Mouse (Mus musculus) MEL (cell line): ENCODE measurements at regions not wholly inside any gene's neighbourhood (a gene's known extent, or its start where the extent isn't known, plus 50 kb on each side); places are given as distances from the start of the nearest gene placed in this dataset.

Experiments
- DNase-seq: peaks from one replicate; pipeline ENCODE4 v3.0.0; 2011; ENCODE audit warnings: low read depth, low spot score
- H3K27ac ChIP-seq: 2 replicates; pipeline ENCODE4 v1.5.1; 2012; ENCODE audit warnings: low read depth, mild to moderate bottlenecking, control low read depth, low read length, moderate library complexity; ENCODE audit not compliant: control insufficient read depth
- H3K27me3 ChIP-seq, 2 experiments: fragments of 150-350 bp in 1 of 2; sonication (generic) in 1 of 2; 2 replicates each; pipeline ENCODE4 v1.6.1; 2012; ENCODE audit warnings: low read length in 2 of 2, mild to moderate bottlenecking in 2 of 2, improper control_type of control experiment in 1 of 2, moderate library complexity in 1 of 2; ENCODE audit not compliant: insufficient read depth in 2 of 2, control insufficient read depth in 1 of 2
- H3K36me3 ChIP-seq, 2 experiments: 2 replicates each; pipeline ENCODE4 v1.6.1; 2012 to 2014; ENCODE audit warnings: low read length in 2 of 2, improper control_type of control experiment in 1 of 2, inconsistent platforms in 1 of 2, mild to moderate bottlenecking in 1 of 2; ENCODE audit not compliant: insufficient read depth in 2 of 2, control insufficient read depth in 1 of 2
- H3K4me1 ChIP-seq, 2 experiments: fragments of 150-350 bp in 1 of 2; sonication (generic) in 1 of 2; 2 replicates each; pipeline ENCODE4 v1.6.1; 2012; ENCODE audit warnings: low read length in 2 of 2, improper control_type of control experiment in 1 of 2, mild to moderate bottlenecking in 1 of 2; ENCODE audit not compliant: insufficient read depth in 2 of 2, control insufficient read depth in 1 of 2
- H3K4me3 ChIP-seq, 2 experiments: fragments of 150-350 bp in 1 of 2; sonication (generic) in 1 of 2; 2 replicates each; pipeline ENCODE4 v1.5.1; 2012; ENCODE audit warnings: low read depth in 2 of 2, low read length in 2 of 2, mild to moderate bottlenecking in 2 of 2, moderate library complexity in 2 of 2, control low read depth in 1 of 2, improper control_type of control experiment in 1 of 2; ENCODE audit not compliant: control insufficient read depth in 1 of 2, insufficient read depth in 1 of 2
- H3K79me2 ChIP-seq: 2 replicates; pipeline ENCODE4 v1.6.1; 2012; ENCODE audit warnings: mild to moderate bottlenecking, low read length, moderate library complexity; ENCODE audit not compliant: control insufficient read depth, poor library complexity, insufficient read depth
- H3K9ac ChIP-seq: 2 replicates; pipeline ENCODE4 v1.6.1; 2012; ENCODE audit warnings: low read depth, mild to moderate bottlenecking, control low read depth, low read length, moderate library complexity; ENCODE audit not compliant: control insufficient read depth, poor library complexity, severe bottlenecking
- H3K9me3 ChIP-seq: fragments of 150-350 bp; sonication (generic); replicated peaks from 2 replicates; pipeline ENCODE4 v1.6.1; 2012; ENCODE audit warnings: mild to moderate bottlenecking, low read length, improper control_type of control experiment, moderate library complexity; ENCODE audit not compliant: insufficient read depth
- BHLHE40 ChIP-seq: IDR thresholded peaks from 2 replicates; pipeline ENCODE4 v1.6.1; 2012; ENCODE audit warnings: low read depth, mild to moderate bottlenecking, inconsistent platforms, low read length, improper control_type of control experiment, borderline replicate concordance
- E2F4 ChIP-seq: IDR thresholded peaks from 2 replicates; pipeline ENCODE4 v1.6.1; 2011; ENCODE audit warnings: low read depth, low read length, improper control_type of control experiment, borderline replicate concordance
- ELF1 ChIP-seq: IDR thresholded peaks from 2 replicates; pipeline ENCODE4 v1.6.1; 2014; ENCODE audit warnings: low read depth, mild to moderate bottlenecking, inconsistent platforms, low read length, improper control_type of control experiment, moderate library complexity
- MEF2A ChIP-seq: IDR thresholded peaks from 2 replicates; pipeline ENCODE4 v1.6.1; 2014; ENCODE audit warnings: low read depth, mild to moderate bottlenecking, inconsistent platforms, low read length, improper control_type of control experiment; ENCODE audit not compliant: poor library complexity, insufficient replicate concordance, severe bottlenecking; ENCODE audit errors: extremely low read depth
- MXI1 ChIP-seq: IDR thresholded peaks from 2 replicates; pipeline ENCODE4 v1.6.1; 2011; ENCODE audit warnings: mild to moderate bottlenecking, low read depth, low read length, improper control_type of control experiment
- NRF1 ChIP-seq: IDR thresholded peaks from 2 replicates; pipeline ENCODE4 v1.6.1; 2014; ENCODE audit warnings: low read depth, mild to moderate bottlenecking, inconsistent platforms, low read length, improper control_type of control experiment, moderate library complexity; ENCODE audit not compliant: poor library complexity, insufficient read depth, severe bottlenecking
- RAD21 ChIP-seq: IDR thresholded peaks from 2 replicates; pipeline ENCODE4 v1.6.1; 2011; ENCODE audit warnings: mild to moderate bottlenecking, low read depth, low read length, improper control_type of control experiment
- RCOR1 ChIP-seq: IDR thresholded peaks from 2 replicates; pipeline ENCODE4 v1.6.1; 2012; ENCODE audit warnings: low read depth, mild to moderate bottlenecking, inconsistent platforms, low read length, improper control_type of control experiment
- SIN3A ChIP-seq: IDR thresholded peaks from 2 replicates; pipeline ENCODE4 v1.6.1; 2012; ENCODE audit warnings: low read length, improper control_type of control experiment, inconsistent platforms
- TAL1 ChIP-seq: IDR thresholded peaks from 2 replicates; pipeline ENCODE4 v1.6.1; 2012; ENCODE audit warnings: mild to moderate bottlenecking, inconsistent platforms, low read length, moderate library complexity, mixed read lengths
- USF1 ChIP-seq: IDR thresholded peaks from 2 replicates; pipeline ENCODE4 v1.6.1; 2014; ENCODE audit warnings: low read depth, mild to moderate bottlenecking, inconsistent platforms, low read length, improper control_type of control experiment, moderate library complexity
- ZC3H11A ChIP-seq: IDR thresholded peaks from 2 replicates; pipeline ENCODE4 v1.6.1; 2012; ENCODE audit warnings: low read depth, mild to moderate bottlenecking, inconsistent platforms, low read length, improper control_type of control experiment
- ZMIZ1 ChIP-seq: IDR thresholded peaks from 2 replicates; pipeline ENCODE4 v1.6.1; 2012; ENCODE audit warnings: low read depth, mild to moderate bottlenecking, inconsistent platforms, low read length, improper control_type of control experiment, moderate library complexity

- TF ChIP-seq BHLHE40: no peak
- Histone ChIP-seq H3K9ac (no peak overlapping the region), H3K79me2 (no peaks in the 10 kb centered on the region), H3K27ac (no peak overlapping the region), H3K9me3 (no peaks in the 10 kb centered on the region), H3K4me1 (no peaks in the 10 kb centered on the region), H3K36me3 (no peaks in the 10 kb centered on the region), H3K4me3 (no peak overlapping the region), H3K27me3 (no peaks in the 10 kb centered on the region)
- DNase-seq: no peak
These were observed 424.6 kb downstream of the Wdr11 start for GRCm38 (mm10) chr7:130016015-130016874.

- Histone ChIP-seq H3K79me2 (no peaks in the 10 kb centered on the region), H3K27me3 (no peaks in the 10 kb centered on the region), H3K27ac (no peak overlapping the region), H3K9ac (no peak overlapping the region), H3K9me3 (no peaks in the 10 kb centered on the region), H3K36me3 (no peaks in the 10 kb centered on the region), H3K4me3 (no peak overlapping the region), H3K4me1 (no peaks in the 10 kb centered on the region)
- DNase-seq: no peak
- TF ChIP-seq ZMIZ1 (no peak), MEF2A (no peak), USF1 (no peak), ELF1 (no peak), NRF1 (no peak), E2F4 (no peak), MXI1 (no peak), TAL1 (no peak), ZC3H11A (no peak)
These were observed 427.2 kb downstream of the Wdr11 start for GRCm38 (mm10) chr7:130018891-130019290.

- H3K27me3 ChIP-seq: no peaks in the 10 kb centered on the region
- H3K9ac ChIP-seq: no peak overlapping the region
- no peak overlapping the region for H3K27ac ChIP-seq
- no peaks in the 10 kb centered on the region for H3K36me3 ChIP-seq
- TF ChIP-seq RAD21 (no peak), ZC3H11A (no peak), RCOR1 (no peak), SIN3A (no peak)
- TF ChIP-seq, all 39 proteins: peak for 0
- DNase-seq: no peak
- Histone ChIP-seq H3K79me2 (no peaks in the 10 kb centered on the region), H3K9me3 (no peaks in the 10 kb centered on the region), H3K4me3 (no peak overlapping the region), H3K4me1 (no peaks in the 10 kb centered on the region)
These were observed 437.3 kb downstream of the Wdr11 start for GRCm38 (mm10) chr7:130028945-130029344.
